Mouse (Mus musculus) retina, postnatal 7 days (tissue): Measurements from ENCODE around the gene E2f8.
A peak's percentile ranks its signal among the peaks of the same experiment; 100 is the strongest.

ENCODE experiments used
- DNase-seq: peaks from one replicate; pipeline ENCODE4 v3.0.0-alpha.2; 2012; ENCODE audit warnings: low read depth, low spot score

The E2f8 gene

GRCm38 (mm10) chr7:48881486-48881885 is at the start of gene E2f8:
Gene E2f8, minus strand, starts transcription at chr7:48881596.
- DNase-seq: no peak

DNA sequence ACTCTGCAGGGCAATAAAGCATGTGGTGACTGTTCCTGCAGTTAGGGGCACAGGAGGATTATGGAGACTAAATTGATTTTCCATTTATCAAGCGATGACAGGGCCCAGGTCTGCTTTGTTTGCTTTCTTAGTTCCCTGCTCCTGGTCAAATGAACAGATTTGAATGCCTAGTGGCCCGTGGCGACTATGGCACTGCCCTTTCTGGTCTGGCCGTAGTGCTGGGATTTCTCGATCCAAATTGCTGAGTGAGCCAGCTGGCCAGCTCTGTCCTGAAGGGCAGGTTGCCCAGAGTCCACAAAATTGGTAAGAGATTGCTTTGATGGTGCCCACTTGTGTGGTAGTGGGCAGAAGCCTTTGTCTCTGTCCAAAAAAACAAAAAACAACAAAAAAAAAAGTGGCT is 49.0 kb upstream of the E2f8 start:
- DNase-seq: no peak

DNA sequence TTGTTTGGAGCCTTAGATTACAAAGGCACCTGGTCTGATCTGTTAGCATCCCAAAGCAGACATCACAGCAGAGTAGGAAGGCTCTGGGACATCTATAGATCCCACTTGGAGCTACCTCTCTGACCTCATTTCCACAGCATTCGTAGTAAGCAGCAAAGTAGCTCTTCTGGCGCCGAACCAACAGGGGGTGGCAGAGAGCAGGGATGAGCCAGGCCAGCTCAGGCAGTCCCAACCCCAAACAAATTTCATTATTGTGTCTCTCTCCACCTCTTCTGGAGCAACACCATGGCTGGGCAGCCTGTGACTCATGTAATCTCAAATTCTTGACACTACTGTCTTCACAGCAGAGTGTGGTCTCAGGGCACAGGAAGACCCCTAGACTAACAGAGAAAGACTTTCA is 47.0 kb upstream of the E2f8 start:
- DNase-seq: peak; percentile 33

GRCm38 (mm10) chr7:48925214-48925613 is 43.8 kb upstream of the E2f8 start:
- no peak for DNase-seq

DNA sequence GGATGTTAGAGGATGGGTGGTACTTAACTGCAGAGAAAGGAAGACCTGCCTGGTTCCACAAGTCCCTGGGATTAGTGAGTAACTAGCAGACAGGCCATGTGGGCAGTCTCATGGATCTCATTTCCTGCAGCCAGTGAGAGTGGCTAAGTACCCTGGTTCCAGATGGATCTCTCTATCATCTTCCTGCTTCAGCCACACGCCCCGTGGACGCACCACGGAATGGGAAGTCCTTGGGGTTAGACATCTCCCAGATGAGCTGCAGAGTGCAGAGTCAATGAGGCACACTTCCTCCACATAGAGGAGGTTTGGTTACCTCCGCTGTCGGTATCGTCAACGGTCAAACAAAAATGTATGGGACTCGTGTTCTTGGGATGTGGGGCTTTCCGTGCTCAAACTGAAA is 42.2 kb upstream of the E2f8 start:
- DNase-seq: no peak

GRCm38 (mm10) chr7:48918389-48918788 is 37.0 kb upstream of the E2f8 start:
- DNase-seq: no peak

DNA sequence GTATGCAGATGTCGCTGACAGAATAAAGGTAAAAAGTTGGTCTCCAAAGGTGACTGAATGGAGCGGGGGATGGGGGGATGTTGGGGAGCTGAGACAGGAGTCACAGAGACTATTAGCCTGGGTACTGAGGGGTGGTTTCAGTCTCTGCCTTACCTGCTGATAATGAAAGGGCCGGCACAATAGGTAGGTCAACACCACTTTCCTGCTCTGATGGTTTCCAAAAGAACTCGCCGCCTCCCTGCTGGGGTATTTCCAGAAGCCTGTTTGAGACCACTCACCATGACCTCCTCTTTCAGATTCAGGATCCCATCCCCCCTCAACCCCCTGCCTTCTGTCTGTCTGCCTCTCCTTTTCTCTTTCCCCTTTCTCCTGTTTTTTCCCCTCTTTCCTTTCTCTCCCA is 36.6 kb upstream of the E2f8 start:
- DNase-seq: no peak

DNA sequence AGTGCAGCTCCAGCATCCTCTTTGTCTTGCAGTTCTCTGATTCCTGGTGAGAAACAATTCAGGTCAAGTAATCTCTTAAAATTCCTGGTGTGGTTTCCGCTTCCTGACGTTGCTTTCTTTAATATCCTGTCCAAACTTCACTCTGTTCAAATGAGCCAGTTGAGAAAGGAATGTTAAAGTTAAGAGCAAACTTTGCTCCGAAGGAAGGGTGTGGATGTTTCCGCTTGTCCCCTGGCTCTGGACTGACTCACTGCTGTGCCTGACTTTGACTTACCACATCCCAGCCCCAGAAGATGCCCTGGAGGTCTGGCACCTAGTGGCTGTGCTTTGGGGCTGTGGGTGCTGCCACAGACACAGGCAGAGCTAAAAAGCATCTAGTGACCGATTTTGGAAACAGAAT is 36.1 kb upstream of the E2f8 start:
- DNase-seq: no peak

GRCm38 (mm10) chr7:48914630-48915506 is 33.5 kb upstream of the E2f8 start:
- DNase-seq: no peak

- no peak for DNase-seq
Observed at GRCm38 (mm10) chr7:48911146-48911545, 29.8 kb upstream of the E2f8 start.

- no peak for DNase-seq
Observed at GRCm38 (mm10) chr7:48910282-48910681, 28.9 kb upstream of the E2f8 start.

DNA sequence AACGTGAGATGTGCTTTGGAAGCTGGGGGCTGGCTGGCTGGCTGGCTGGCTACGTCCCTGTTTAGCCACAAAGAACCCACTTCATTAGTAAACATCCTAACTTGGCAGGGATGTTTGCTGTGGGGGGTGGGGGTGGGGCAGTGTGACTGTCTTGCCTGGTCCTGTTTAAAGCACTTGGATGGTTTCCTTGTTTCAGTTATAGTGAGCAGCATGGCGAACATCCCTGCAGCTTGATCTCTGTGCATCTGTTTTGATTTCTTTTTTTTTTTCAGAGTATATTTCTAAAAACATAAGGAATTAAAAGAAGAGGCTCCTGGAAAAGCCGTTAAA is 27.9 kb upstream of the E2f8 start:
- DNase-seq: no peak

GRCm38 (mm10) chr7:48908521-48909341 is 27.3 kb upstream of the E2f8 start, which contains the start of gene Nav2:
Gene Nav2, plus strand, starts transcription at chr7:48908716.
- DNase-seq: no peak

- no peak for DNase-seq
Observed at GRCm38 (mm10) chr7:48902454-48902853, 21.1 kb upstream of the E2f8 start.

GRCm38 (mm10) chr7:48900408-48901167 is 19.2 kb upstream of the E2f8 start:
- DNase-seq: no peak

DNA sequence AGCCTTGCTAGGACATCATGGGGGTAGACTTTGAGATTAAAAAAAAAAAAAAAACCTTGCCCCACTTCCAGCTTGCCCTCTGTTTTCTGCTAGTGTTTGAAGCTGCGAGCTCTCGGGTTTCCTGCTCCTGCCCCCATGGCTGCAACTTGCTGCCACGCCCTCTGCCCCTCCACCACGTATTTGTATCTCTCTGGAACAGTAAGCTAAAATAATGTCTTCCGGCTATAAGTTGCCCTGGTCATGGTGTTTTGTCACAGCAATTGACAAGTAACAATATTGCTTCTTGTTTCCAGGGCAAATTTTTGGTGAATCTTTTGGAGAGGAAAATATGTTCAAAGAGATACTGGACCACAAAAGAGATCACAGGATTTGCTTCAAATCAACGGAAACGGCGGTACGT is 17.0 kb upstream of the E2f8 start:
- DNase-seq: no peak

- no peak for DNase-seq
Observed at GRCm38 (mm10) chr7:48897539-48898163, 16.3 kb upstream of the E2f8 start.

DNA sequence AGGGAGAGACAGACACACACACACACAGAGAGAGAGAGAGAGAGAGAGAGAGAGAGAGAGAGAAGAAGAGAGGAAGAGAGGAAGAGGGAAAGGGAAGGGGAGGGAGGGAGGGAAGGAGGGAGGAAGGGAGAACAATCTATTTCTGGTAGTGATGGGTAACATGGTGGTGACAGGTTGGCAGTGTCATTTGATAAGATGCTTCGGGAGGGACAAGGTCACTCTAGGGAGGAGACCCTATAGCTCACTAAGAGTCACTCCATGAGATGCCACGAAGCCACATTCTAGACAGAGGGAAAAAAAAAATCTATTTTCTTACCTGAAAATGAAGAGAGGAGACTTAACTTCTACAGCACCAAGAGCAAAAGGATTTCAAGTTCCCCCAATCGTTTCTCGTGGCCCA is 14.7 kb upstream of the E2f8 start:
- DNase-seq: no peak

- DNase-seq: no peak
Observed at GRCm38 (mm10) chr7:48895475-48895874, 14.1 kb upstream of the E2f8 start.

DNA sequence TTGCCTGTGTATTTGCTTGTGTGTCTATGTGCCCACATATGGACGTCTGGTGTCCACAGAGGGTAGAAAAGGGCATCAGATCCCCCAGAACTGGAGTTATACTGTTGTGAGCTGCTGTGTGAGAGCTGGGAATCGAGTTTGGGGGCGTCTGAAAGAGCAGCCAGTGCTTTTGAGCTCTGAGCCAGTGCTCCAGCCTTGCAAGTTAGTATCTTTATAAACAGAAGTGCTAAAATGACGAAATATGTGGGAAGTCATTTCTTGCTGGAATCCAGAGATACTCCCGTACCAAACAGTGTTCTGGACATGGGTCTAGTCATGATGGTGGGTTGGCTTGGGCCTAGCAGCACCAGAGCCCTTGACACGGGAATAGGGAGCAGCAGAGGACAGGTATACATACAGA is 13.4 kb upstream of the E2f8 start:
- no peak for DNase-seq

DNA sequence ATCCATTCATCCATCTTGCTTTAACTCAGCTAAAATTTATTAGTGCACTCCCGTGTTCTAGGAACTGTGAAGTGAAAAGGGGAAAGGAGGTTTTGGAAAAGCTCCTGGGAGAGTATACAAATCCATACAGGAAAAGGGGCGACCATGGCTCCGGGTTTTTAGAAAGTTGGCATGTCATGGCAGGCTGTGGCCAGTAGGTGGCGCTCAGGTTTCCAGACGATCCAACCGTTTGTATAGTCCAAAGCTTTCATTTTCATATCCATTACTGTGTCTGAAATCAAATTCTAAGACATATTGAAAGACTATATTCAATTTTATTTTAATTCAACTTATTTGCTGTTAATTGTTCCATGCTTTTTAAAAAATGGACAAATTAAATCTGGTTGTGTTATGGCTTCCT is 12.8 kb upstream of the E2f8 start:
- DNase-seq: peak; percentile 43

GRCm38 (mm10) chr7:48893093-48893492 is 11.7 kb upstream of the E2f8 start:
- no peak for DNase-seq
